Mouse (Mus musculus): ENCODE results near the gene Emx2. TPM values are rescaled to one million over a fixed set of nuclear protein-coding genes. Genes with fewer than 3 reads are reported as not detected.

Emx2 gene
- polyA plus RNA-seq, 1 experiment, result not detected

DNA sequence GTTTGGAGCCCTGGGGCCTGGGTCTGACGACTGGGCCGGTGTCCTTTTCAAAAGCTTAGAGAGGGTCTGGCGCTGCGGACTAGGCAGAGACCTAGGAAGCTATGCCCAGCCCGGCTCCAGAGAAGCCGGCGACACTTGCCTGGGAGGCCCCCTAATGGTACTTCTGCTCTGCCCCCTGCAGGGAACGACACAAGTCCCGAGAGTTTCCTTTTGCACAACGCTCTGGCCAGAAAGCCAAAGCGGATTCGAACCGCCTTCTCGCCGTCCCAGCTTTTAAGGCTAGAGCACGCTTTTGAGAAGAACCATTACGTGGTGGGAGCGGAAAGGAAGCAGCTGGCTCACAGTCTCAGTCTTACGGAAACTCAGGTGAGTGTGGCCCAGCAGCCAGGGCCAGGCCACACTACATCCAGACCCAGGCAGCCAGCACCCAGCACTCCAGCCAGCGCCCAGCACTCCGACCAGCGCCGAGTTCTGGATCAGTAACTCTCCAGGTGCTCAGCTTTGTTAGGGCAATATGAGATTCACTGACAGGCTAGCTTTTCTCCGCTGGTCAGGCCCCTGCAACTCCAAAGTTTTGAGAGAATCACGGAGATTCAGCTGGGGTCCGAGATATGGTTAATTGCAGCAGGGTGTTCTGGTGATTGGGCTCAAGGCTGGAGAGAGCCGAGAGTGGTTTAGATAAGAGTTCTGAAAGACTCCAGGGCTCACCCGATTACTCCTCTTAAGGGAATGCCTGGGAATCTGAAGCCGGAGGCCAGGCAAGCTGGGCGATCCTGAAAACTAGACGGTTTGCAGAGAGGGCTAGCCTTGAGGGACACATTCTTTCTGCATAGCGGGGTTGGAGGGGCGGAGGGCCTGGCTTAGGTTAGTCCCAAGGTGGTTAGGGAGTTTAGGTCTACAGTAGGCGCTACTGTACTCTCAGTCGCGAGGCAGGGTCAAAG lies 3.6 kb downstream of the Emx2 start:
- Histone ChIP-seq H3K9me3 (no peaks in the 10 kb centered on the region), H3K36me3 (replicated peaks; ENCODE audit: low read length) (no peaks in the 10 kb centered on the region), H3K4me1 (peaks cover 25% of the 10 kb centered on the region), H3K27me3 (replicated peaks) (peaks cover 95% of the 10 kb centered on the region), H3K4me3 (replicated peaks) (no peak overlapping the region)
- no peak for TF ChIP-seq GATA1 (IDR thresholded peaks at IDR 0.05; ENCODE audit: borderline replicate concordance, low read length)
- no peak for TF ChIP-seq FLI1 (IDR thresholded peaks at IDR 0.05; ENCODE audit: low read length)

DNA sequence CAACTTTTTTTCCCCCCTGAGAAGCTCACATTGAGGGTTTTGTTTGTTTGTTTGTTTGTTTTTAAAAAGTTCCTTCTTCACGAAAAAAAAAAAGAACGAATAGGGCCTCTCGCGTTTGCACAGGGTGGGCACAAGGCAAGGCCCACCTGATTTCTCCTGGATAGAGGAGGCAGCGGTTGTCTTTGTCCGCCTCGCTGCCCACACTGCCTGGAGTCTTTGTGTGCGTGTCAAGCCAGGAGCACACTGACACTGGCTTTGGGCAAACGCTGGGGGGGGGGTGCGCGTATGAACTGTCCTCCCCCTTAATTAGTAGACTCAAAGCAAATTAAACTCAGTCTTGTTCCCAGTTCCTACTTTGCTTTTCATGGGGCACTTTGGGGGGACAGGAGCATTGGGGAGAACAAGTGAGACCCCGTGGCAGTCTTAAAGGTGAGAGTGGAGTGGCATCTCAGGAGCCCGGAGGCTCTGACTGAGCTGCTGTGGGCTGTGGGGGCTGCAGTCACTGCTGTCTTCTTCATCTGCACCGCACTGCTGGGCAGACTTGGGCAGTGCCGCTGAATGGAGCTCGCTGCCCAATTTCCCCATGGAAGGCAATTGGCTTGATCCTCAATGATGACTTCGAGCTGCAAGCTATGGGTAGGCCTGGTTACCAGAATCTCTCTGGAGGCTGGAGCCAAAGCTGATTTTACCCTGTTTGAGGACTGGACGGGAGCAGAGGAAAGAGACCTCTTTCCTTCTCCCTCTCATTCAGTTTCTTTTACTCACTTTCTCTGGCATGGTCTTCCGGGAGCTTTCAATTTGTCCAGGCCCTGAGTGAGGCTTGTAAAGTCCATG lies 4.5 kb downstream of the Emx2 start:
- TF ChIP-seq GATA1 (IDR thresholded peaks at IDR 0.05; ENCODE audit: borderline replicate concordance, low read length) (no peak), FLI1 (IDR thresholded peaks at IDR 0.05; ENCODE audit: low read length) (no peak)
- H3K27me3 ChIP-seq (replicated peaks), result peaks cover 95% of the 10 kb centered on the region
- no peaks in the 10 kb centered on the region for H3K9me3 ChIP-seq
- peaks cover 32% of the 10 kb centered on the region for H3K4me1 ChIP-seq
- H3K4me3 ChIP-seq (replicated peaks), result no peak overlapping the region
- H3K36me3 ChIP-seq (replicated peaks; ENCODE audit: low read length), result no peaks in the 10 kb centered on the region

DNA sequence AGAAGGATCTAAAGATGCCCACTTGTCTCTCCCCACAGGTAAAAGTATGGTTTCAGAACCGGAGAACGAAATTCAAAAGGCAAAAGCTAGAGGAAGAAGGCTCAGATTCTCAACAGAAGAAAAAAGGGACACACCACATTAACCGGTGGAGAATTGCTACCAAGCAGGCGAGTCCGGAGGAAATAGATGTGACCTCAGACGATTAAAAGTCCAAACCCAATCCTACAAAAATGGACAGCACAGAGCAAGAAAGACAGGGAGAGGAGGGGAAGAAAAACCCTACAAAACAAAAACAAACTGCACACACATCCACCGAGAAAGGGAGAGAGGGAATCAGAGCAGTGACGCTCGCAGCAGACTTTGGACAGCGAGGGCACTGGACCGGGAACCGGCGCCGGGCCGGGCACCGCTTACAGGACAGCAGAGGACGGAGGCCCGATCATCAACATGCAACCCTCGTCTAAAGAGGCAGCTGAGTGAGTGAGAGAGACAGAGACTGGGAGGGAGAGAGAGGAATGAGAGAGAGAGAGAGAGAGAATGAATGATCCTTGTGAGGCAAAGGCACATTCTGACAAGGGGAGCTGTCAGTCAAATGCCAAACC lies 5.8 kb downstream of the Emx2 start:
- peaks cover 24% of the 10 kb centered on the region for H3K4me1 ChIP-seq
- no peak overlapping the region for H3K4me3 ChIP-seq (replicated peaks)
- peaks cover 95% of the 10 kb centered on the region for H3K27me3 ChIP-seq (replicated peaks)
- H3K9me3 ChIP-seq, result no peaks in the 10 kb centered on the region
- no peaks in the 10 kb centered on the region for H3K36me3 ChIP-seq (replicated peaks; ENCODE audit: low read length)
- TF ChIP-seq GATA1 (IDR thresholded peaks at IDR 0.05; ENCODE audit: borderline replicate concordance, low read length) (no peak), FLI1 (IDR thresholded peaks at IDR 0.05; ENCODE audit: low read length) (no peak)

DNA sequence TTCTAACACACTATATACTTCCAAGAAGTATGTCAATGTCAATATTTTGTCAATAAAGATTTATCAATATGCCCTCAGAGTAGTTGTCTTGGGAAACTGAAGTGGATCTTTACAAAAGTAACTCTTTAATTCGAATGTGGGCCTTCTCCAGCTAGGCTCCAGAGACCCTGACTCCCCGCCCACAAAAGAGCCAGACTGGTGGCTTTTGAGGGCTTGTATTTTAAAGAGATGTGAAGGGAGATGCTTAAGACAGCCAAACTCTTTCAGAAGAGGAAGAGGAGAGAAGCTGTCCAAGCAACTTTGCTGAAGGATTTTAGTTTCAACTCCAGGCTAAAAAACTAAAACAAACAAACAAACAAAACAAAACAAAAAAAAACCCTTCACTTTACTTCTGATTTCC lies 7.1 kb downstream of the Emx2 start:
- peaks cover 95% of the 10 kb centered on the region for H3K27me3 ChIP-seq (replicated peaks)
- H3K36me3 ChIP-seq (replicated peaks; ENCODE audit: low read length), result no peaks in the 10 kb centered on the region
- no peaks in the 10 kb centered on the region for H3K9me3 ChIP-seq
- peaks cover 16% of the 10 kb centered on the region for H3K4me1 ChIP-seq
- TF ChIP-seq FLI1 (IDR thresholded peaks at IDR 0.05; ENCODE audit: low read length) (no peak), GATA1 (IDR thresholded peaks at IDR 0.05; ENCODE audit: borderline replicate concordance, low read length) (no peak)
- H3K4me3 ChIP-seq (replicated peaks), result no peak overlapping the region

DNA sequence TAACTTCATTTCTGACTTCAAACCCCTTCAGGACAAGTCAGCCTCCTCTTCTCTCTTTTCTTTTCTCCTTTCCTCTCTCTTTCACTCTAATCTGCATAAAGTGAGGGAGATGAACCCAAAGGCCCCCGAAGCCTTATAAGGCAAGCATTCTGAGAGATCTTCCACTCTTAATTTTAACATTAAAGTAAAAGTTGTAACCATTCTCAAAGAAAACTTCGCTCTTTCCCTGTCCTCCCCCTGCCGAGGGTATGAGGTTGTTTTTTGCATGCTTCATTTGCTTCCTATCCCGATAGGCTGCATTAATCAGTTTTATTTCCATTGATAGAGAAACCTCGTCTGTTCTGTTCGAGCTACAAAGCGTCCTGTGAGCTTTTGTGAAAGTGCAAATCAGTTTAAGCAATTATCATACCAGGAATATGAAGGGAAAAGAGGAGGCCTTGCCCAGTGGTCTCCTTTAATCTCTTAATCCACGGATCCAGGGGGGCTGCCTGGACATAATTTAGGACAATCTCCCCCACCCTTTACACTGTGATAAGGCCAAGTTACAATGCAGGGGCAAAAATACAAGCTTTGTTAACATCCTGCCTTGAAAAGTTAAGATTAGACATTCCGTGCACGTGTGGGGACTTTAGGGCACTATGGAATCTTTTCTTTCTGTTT lies 7.7 kb downstream of the Emx2 start:
- Histone ChIP-seq H3K27me3 (replicated peaks) (peaks cover 95% of the 10 kb centered on the region), H3K9me3 (no peaks in the 10 kb centered on the region), H3K4me3 (replicated peaks) (no peak overlapping the region), H3K4me1 (peaks cover 13% of the 10 kb centered on the region), H3K36me3 (replicated peaks; ENCODE audit: low read length) (no peaks in the 10 kb centered on the region)
- TF ChIP-seq FLI1 (IDR thresholded peaks at IDR 0.05; ENCODE audit: low read length), result no peak
- no peak for TF ChIP-seq GATA1 (IDR thresholded peaks at IDR 0.05; ENCODE audit: borderline replicate concordance, low read length)

DNA sequence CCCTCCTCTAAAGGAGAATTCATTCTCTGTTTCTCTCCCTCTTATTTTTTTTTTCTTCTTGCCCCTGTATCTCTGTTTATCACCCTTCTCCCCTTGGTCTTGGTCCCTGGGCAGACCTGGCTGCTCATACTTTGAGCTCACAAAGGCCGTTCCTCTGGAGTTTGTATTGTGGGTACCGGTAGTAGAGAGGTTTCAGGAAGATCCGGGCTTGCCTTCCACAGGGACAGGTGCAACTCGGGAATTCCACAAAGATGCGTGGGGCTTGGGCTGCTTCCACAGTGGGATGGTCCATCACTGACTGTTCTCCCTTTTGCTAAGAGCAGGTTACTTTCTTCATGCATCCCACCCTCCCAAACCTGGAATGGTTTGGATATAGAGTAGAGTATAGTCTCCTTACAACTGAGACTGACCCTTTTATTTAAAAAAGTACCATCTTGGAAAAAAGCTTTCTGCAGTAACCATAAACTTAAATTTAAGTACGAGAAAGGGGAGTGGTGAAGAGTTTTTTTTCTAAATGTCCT lies 8.3 kb downstream of the Emx2 start:
- Histone ChIP-seq H3K36me3 (replicated peaks; ENCODE audit: low read length) (no peaks in the 10 kb centered on the region), H3K4me1 (peaks cover 13% of the 10 kb centered on the region), H3K9me3 (no peaks in the 10 kb centered on the region), H3K4me3 (replicated peaks) (no peak overlapping the region), H3K27me3 (replicated peaks) (peaks cover 96% of the 10 kb centered on the region)
- TF ChIP-seq GATA1 (IDR thresholded peaks at IDR 0.05; ENCODE audit: borderline replicate concordance, low read length) (no peak), FLI1 (IDR thresholded peaks at IDR 0.05; ENCODE audit: low read length) (no peak)

DNA sequence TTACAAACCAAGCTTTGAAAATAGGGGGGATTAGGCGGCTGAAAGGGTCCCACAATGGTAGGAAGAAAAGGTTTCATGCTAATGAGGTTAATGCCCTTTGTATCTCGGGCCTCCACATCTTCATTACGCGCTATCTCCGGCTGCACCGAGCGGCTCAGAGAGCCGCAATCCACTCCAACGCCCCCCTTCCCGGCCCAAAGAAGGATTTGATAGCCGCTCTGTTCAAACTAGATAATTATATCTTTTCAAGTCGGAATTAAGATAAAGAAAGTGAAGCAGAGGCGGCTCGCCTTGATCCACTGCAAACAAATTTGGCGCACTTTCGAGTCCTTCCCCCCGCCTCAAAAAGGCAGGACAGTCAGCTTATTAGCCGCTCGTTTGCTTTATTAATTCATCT lies 8.8 kb downstream of the Emx2 start:
- Histone ChIP-seq H3K4me3 (replicated peaks) (no peak overlapping the region), H3K4me1 (peaks cover 13% of the 10 kb centered on the region), H3K27me3 (replicated peaks) (peaks cover 96% of the 10 kb centered on the region), H3K9me3 (no peaks in the 10 kb centered on the region), H3K36me3 (replicated peaks; ENCODE audit: low read length) (no peaks in the 10 kb centered on the region)
- TF ChIP-seq GATA1 (IDR thresholded peaks at IDR 0.05; ENCODE audit: borderline replicate concordance, low read length), result no peak
- no peak for TF ChIP-seq FLI1 (IDR thresholded peaks at IDR 0.05; ENCODE audit: low read length)

DNA sequence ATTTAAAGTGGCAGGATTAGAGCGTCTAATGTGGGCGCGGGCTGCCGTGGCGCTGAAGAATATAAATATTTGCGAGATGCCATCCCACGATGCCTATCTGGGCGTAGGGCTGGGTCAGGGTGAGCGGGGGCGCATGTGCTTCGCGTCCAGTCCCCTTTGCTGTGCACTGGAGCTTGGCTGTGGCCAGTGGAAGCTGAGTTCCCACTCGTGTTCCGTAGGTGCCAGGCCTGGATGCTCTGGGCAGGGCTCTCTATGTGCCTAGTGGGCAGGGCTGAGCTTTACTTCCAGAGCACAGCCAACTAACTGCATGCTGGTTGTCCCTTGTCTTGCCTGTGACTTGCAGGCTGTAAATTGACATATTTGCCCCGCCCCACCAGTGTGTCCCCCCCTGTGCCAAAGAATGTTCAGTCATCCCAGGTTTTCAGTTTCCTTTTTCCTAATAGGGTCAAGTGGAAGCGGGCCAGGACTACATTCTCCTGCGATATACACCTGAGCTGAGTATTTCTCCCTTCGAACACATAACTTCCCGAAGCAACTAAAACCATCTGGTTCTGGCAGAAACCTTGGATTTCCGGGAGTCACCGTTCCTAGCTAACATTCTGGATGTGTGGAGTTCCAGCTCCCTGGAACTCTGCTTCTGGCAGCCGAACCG lies 9.4 kb downstream of the Emx2 start:
- no peak for TF ChIP-seq GATA1 (IDR thresholded peaks at IDR 0.05; ENCODE audit: borderline replicate concordance, low read length)
- no peak for TF ChIP-seq FLI1 (IDR thresholded peaks at IDR 0.05; ENCODE audit: low read length)

More for the DNA sequence above, 9.4 kb downstream of the Emx2 start:
- Histone ChIP-seq H3K36me3 (replicated peaks; ENCODE audit: low read length) (no peaks in the 10 kb centered on the region), H3K4me1 (peaks cover 13% of the 10 kb centered on the region), H3K27me3 (replicated peaks) (peaks cover 96% of the 10 kb centered on the region), H3K4me3 (replicated peaks) (peak overlapping the region; percentile 42), H3K9me3 (no peaks in the 10 kb centered on the region)

All from megakaryocyte, embryonic 14.5 days (primary cell).